Mouse (Mus musculus) MEL (cell line): Measurements from ENCODE around the gene Spata1. TPM values are rescaled to one million over a fixed set of nuclear protein-coding genes. Genes with fewer than 3 reads are reported as not detected.

Experiments used
- DNase-seq: peaks from one replicate; pipeline ENCODE4 v3.0.0; 2011; ENCODE audit warnings: low read depth, low spot score
- H3K27ac ChIP-seq: 2 replicates; pipeline ENCODE4 v1.5.1; 2012; ENCODE audit warnings: low read depth, mild to moderate bottlenecking, control low read depth, low read length, moderate library complexity; ENCODE audit not compliant: control insufficient read depth
- H3K27me3 ChIP-seq, 2 experiments: fragments of 150-350 bp in 1 of 2; sonication (generic) in 1 of 2; 2 replicates each; pipeline ENCODE4 v1.6.1; 2012; ENCODE audit warnings: low read length in 2 of 2, mild to moderate bottlenecking in 2 of 2, improper control_type of control experiment in 1 of 2, moderate library complexity in 1 of 2; ENCODE audit not compliant: insufficient read depth in 2 of 2, control insufficient read depth in 1 of 2
- H3K36me3 ChIP-seq, 2 experiments: 2 replicates each; pipeline ENCODE4 v1.6.1; 2012 to 2014; ENCODE audit warnings: low read length in 2 of 2, improper control_type of control experiment in 1 of 2, inconsistent platforms in 1 of 2, mild to moderate bottlenecking in 1 of 2; ENCODE audit not compliant: insufficient read depth in 2 of 2, control insufficient read depth in 1 of 2
- H3K4me1 ChIP-seq, 2 experiments: fragments of 150-350 bp in 1 of 2; sonication (generic) in 1 of 2; 2 replicates each; pipeline ENCODE4 v1.6.1; 2012; ENCODE audit warnings: low read length in 2 of 2, improper control_type of control experiment in 1 of 2, mild to moderate bottlenecking in 1 of 2; ENCODE audit not compliant: insufficient read depth in 2 of 2, control insufficient read depth in 1 of 2
- H3K4me3 ChIP-seq, 2 experiments: fragments of 150-350 bp in 1 of 2; sonication (generic) in 1 of 2; 2 replicates each; pipeline ENCODE4 v1.5.1; 2012; ENCODE audit warnings: low read depth in 2 of 2, low read length in 2 of 2, mild to moderate bottlenecking in 2 of 2, moderate library complexity in 2 of 2, control low read depth in 1 of 2, improper control_type of control experiment in 1 of 2; ENCODE audit not compliant: control insufficient read depth in 1 of 2, insufficient read depth in 1 of 2
- H3K79me2 ChIP-seq: 2 replicates; pipeline ENCODE4 v1.6.1; 2012; ENCODE audit warnings: mild to moderate bottlenecking, low read length, moderate library complexity; ENCODE audit not compliant: control insufficient read depth, poor library complexity, insufficient read depth
- H3K9ac ChIP-seq: 2 replicates; pipeline ENCODE4 v1.6.1; 2012; ENCODE audit warnings: low read depth, mild to moderate bottlenecking, control low read depth, low read length, moderate library complexity; ENCODE audit not compliant: control insufficient read depth, poor library complexity, severe bottlenecking
- H3K9me3 ChIP-seq: fragments of 150-350 bp; sonication (generic); replicated peaks from 2 replicates; pipeline ENCODE4 v1.6.1; 2012; ENCODE audit warnings: mild to moderate bottlenecking, low read length, improper control_type of control experiment, moderate library complexity; ENCODE audit not compliant: insufficient read depth
- BHLHE40 ChIP-seq: IDR thresholded peaks from 2 replicates; pipeline ENCODE4 v1.6.1; 2012; ENCODE audit warnings: low read depth, mild to moderate bottlenecking, inconsistent platforms, low read length, improper control_type of control experiment, borderline replicate concordance
- CTCF ChIP-seq, 3 experiments: IDR thresholded peaks in 2 of 3; conservative IDR thresholded peaks in 1 of 3; 2 replicates each; pipeline ENCODE4 v1.5.1; 2011 to 2012; ENCODE audit warnings: low read length in 3 of 3, low read depth in 2 of 3, mild to moderate bottlenecking in 2 of 3, improper control_type of control experiment in 1 of 3, inconsistent platforms in 1 of 3, mixed read lengths in 1 of 3, moderate library complexity in 1 of 3; ENCODE audit not compliant: control insufficient read depth in 1 of 3, insufficient read depth in 1 of 3, poor library complexity in 1 of 3, severe bottlenecking in 1 of 3
- E2F4 ChIP-seq: IDR thresholded peaks from 2 replicates; pipeline ENCODE4 v1.6.1; 2011; ENCODE audit warnings: low read depth, low read length, improper control_type of control experiment, borderline replicate concordance
- EP300 ChIP-seq, 2 experiments: IDR thresholded peaks; 2 replicates each; pipeline ENCODE4 v1.6.1; 2011; ENCODE audit warnings: improper control_type of control experiment in 2 of 2, low read length in 2 of 2, low read depth in 1 of 2, mild to moderate bottlenecking in 1 of 2
- ETS1 ChIP-seq: IDR thresholded peaks from 2 replicates; pipeline ENCODE4 v1.6.1; 2012; ENCODE audit warnings: low read depth, mild to moderate bottlenecking, inconsistent platforms, low read length, improper control_type of control experiment, moderate library complexity
- GABPA ChIP-seq: IDR thresholded peaks from 2 replicates; pipeline ENCODE4 v1.6.1; 2012; ENCODE audit warnings: low read depth, mild to moderate bottlenecking, inconsistent platforms, low read length, improper control_type of control experiment, moderate library complexity
- GATA1 ChIP-seq: IDR thresholded peaks from 2 replicates; pipeline ENCODE4 v1.6.1; 2011; ENCODE audit warnings: low read depth, low read length, improper control_type of control experiment
- HCFC1 ChIP-seq: IDR thresholded peaks from 2 replicates; pipeline ENCODE4 v1.6.1; 2012; ENCODE audit warnings: low read depth, mild to moderate bottlenecking, inconsistent platforms, low read length, improper control_type of control experiment, moderate library complexity
- KAT2A ChIP-seq: conservative IDR thresholded peaks from 2 replicates; pipeline ENCODE4 v1.6.1; 2012; ENCODE audit warnings: low read depth, low read length, improper control_type of control experiment, inconsistent platforms
- MAFK ChIP-seq: IDR thresholded peaks from 2 replicates; pipeline ENCODE4 v1.6.1; 2011; ENCODE audit warnings: low read depth, mild to moderate bottlenecking, low read length, improper control_type of control experiment, borderline replicate concordance
- MAZ ChIP-seq: IDR thresholded peaks from 2 replicates; pipeline ENCODE4 v1.6.1; 2012; ENCODE audit warnings: low read depth, mild to moderate bottlenecking, inconsistent platforms, low read length, improper control_type of control experiment
- MXI1 ChIP-seq: IDR thresholded peaks from 2 replicates; pipeline ENCODE4 v1.6.1; 2011; ENCODE audit warnings: mild to moderate bottlenecking, low read depth, low read length, improper control_type of control experiment
- MYC ChIP-seq: IDR thresholded peaks from 2 replicates; pipeline ENCODE4 v1.6.1; 2011; ENCODE audit warnings: low read depth, mild to moderate bottlenecking, low read length, improper control_type of control experiment, moderate library complexity
- NELFE ChIP-seq: IDR thresholded peaks from 2 replicates; pipeline ENCODE4 v1.6.1; 2011; ENCODE audit warnings: low read depth, low read length, improper control_type of control experiment
- NRF1 ChIP-seq: IDR thresholded peaks from 2 replicates; pipeline ENCODE4 v1.6.1; 2014; ENCODE audit warnings: low read depth, mild to moderate bottlenecking, inconsistent platforms, low read length, improper control_type of control experiment, moderate library complexity; ENCODE audit not compliant: poor library complexity, insufficient read depth, severe bottlenecking
- POLR2A ChIP-seq, 2 experiments: IDR thresholded peaks; 2 replicates each; pipeline ENCODE4 v1.6.1; 2011 to 2012; ENCODE audit warnings: low read length in 2 of 2, mild to moderate bottlenecking in 2 of 2, control low read depth in 1 of 2, improper control_type of control experiment in 1 of 2, low read depth in 1 of 2, moderate library complexity in 1 of 2; ENCODE audit not compliant: control insufficient read depth in 1 of 2, insufficient read depth in 1 of 2, poor library complexity in 1 of 2
- SIN3A ChIP-seq: IDR thresholded peaks from 2 replicates; pipeline ENCODE4 v1.6.1; 2012; ENCODE audit warnings: low read length, improper control_type of control experiment, inconsistent platforms
- TAL1 ChIP-seq: IDR thresholded peaks from 2 replicates; pipeline ENCODE4 v1.6.1; 2012; ENCODE audit warnings: mild to moderate bottlenecking, inconsistent platforms, low read length, moderate library complexity, mixed read lengths
- TCF12 ChIP-seq: IDR thresholded peaks from 2 replicates; pipeline ENCODE4 v1.6.1; 2014; ENCODE audit warnings: low read depth, mild to moderate bottlenecking, inconsistent platforms, low read length, improper control_type of control experiment, moderate library complexity
- UBTF ChIP-seq: IDR thresholded peaks from 2 replicates; pipeline ENCODE4 v1.6.1; 2012; ENCODE audit warnings: low read depth, mild to moderate bottlenecking, inconsistent platforms, low read length, improper control_type of control experiment, moderate library complexity, borderline replicate concordance; ENCODE audit not compliant: insufficient read depth
- USF1 ChIP-seq: IDR thresholded peaks from 2 replicates; pipeline ENCODE4 v1.6.1; 2014; ENCODE audit warnings: low read depth, mild to moderate bottlenecking, inconsistent platforms, low read length, improper control_type of control experiment, moderate library complexity
- ZC3H11A ChIP-seq: IDR thresholded peaks from 2 replicates; pipeline ENCODE4 v1.6.1; 2012; ENCODE audit warnings: low read depth, mild to moderate bottlenecking, inconsistent platforms, low read length, improper control_type of control experiment
- ZKSCAN1 ChIP-seq: IDR thresholded peaks from 2 replicates; pipeline ENCODE4 v1.6.1; 2012; ENCODE audit warnings: low read depth, mild to moderate bottlenecking, inconsistent platforms, low read length, improper control_type of control experiment, moderate library complexity
- ZMIZ1 ChIP-seq: IDR thresholded peaks from 2 replicates; pipeline ENCODE4 v1.6.1; 2012; ENCODE audit warnings: low read depth, mild to moderate bottlenecking, inconsistent platforms, low read length, improper control_type of control experiment, moderate library complexity
- polyA plus RNA-seq, 2 experiments: library from polyadenylated mRNA; stranded (reverse) in 1 of 2; unstranded in 1 of 2; fragments of >175 nt in 1 of 2; fragments of >200 nt in 1 of 2; gene quantifications; 2 replicates each; pipeline versions ENCODE4 v1.2.1 to v1.2.4; 2012; ENCODE audit warnings: low replicate concordance in 2 of 2, low read depth in 1 of 2; ENCODE audit not compliant: insufficient read length in 2 of 2, insufficient read depth in 1 of 2, missing spikeins in 1 of 2
- total RNA-seq: library from RNA; depleted of rRNA; stranded (reverse); fragments of 300-350 nt; gene quantifications from 2 replicates; pipeline ENCODE4 v1.2.3, GENCODE M21; 2012

Spata1 gene
- total and polyA plus RNA-seq, 3 experiments: 1.1 to 1.9 TPM; not detected in 1

- peaks cover 4 to 32% of the 10 kb centered on the region in 2 experiments for H3K36me3 ChIP-seq
Measured at GRCm38 (mm10) chr3:146419992-146420537, 79.5 kb downstream of the Spata1 start.

GRCm38 (mm10) chr3:146419534-146419933 lies 80.0 kb downstream of the Spata1 start:
- H3K36me3 ChIP-seq: peaks cover 4 to 32% of the 10 kb centered on the region in 2 experiments
- H3K4me1 ChIP-seq: peaks cover 20 to 32% of the 10 kb centered on the region in 2 experiments
- H3K9me3 ChIP-seq: no peaks in the 10 kb centered on the region
- no peak for TF ChIP-seq BHLHE40
- no peak for TF ChIP-seq NELFE
- no peak for TF ChIP-seq POLR2A (IDR thresholded peaks at IDR 0.05; ENCODE audit: control insufficient read depth in 1 of 2, insufficient read depth in 1 of 2, low read depth in 1 of 2, low read length in 2 of 2, poor library complexity in 1 of 2)
- no peak for TF ChIP-seq MAZ
- TF ChIP-seq ZKSCAN1: no peak
- no peak for TF ChIP-seq CTCF (IDR thresholded peaks at IDR 0.05 in 2 of 3, conservative IDR thresholded peaks at IDR 0.05 in 1 of 3; ENCODE audit: control insufficient read depth in 1 of 3, insufficient read depth in 1 of 3, low read depth in 2 of 3, low read length in 3 of 3, poor library complexity in 1 of 3, severe bottlenecking in 1 of 3)
- no peak for TF ChIP-seq ZMIZ1
- TF ChIP-seq HCFC1: no peak
- TF ChIP-seq NRF1: no peak
- no peak for TF ChIP-seq GABPA
- no peak for TF ChIP-seq KAT2A
- TF ChIP-seq ZC3H11A: no peak
- TF ChIP-seq, all 39 proteins: peak for 0
- Histone ChIP-seq H3K79me2 (peaks cover 15% of the 10 kb centered on the region; the same call in 1 of the 2 replicates), H3K27me3 (no peaks in the 10 kb centered on the region), H3K9ac (no peak overlapping the region), H3K4me3 (no peak overlapping the region), H3K27ac (peak overlapping the region; percentile 53; the same call in 1 of the 2 replicates)
- no peak for DNase-seq

More at GRCm38 (mm10) chr3:146419992-146420537, 79.5 kb downstream of the Spata1 start:
- no peak for DNase-seq
- Histone ChIP-seq H3K27me3 (no peaks in the 10 kb centered on the region), H3K9ac (no peak overlapping the region), H3K79me2 (peaks cover 15% of the 10 kb centered on the region; the same call in 1 of the 2 replicates), H3K4me3 (no peak overlapping the region), H3K9me3 (no peaks in the 10 kb centered on the region), H3K27ac (no peak overlapping the region), H3K4me1 (peaks cover 20 to 32% of the 10 kb centered on the region in 2 experiments)
- TF ChIP-seq MAZ (no peak), ETS1 (no peak), EP300 (IDR thresholded peaks at IDR 0.05; ENCODE audit: low read depth in 1 of 2, low read length in 2 of 2) (no peak)

- peak overlapping the region; percentile 53; the same call in 1 of the 2 replicates for H3K27ac ChIP-seq
- no peaks in the 10 kb centered on the region for H3K9me3 ChIP-seq
- peaks cover 20 to 32% of the 10 kb centered on the region in 2 experiments for H3K4me1 ChIP-seq
- peaks cover 16% of the 10 kb centered on the region; the same call in 1 of the 2 replicates for H3K79me2 ChIP-seq
- H3K36me3 ChIP-seq: peaks cover 4 to 32% of the 10 kb centered on the region in 2 experiments
- H3K9ac ChIP-seq: no peak overlapping the region
- H3K4me3 ChIP-seq: no peak overlapping the region
- DNase-seq: peak; percentile 71
- no peaks in the 10 kb centered on the region for H3K27me3 ChIP-seq
- TF ChIP-seq EP300 (IDR thresholded peaks at IDR 0.05; ENCODE audit: low read depth in 1 of 2, low read length in 2 of 2) (peak; percentile 71 to 76), TAL1 (peak; percentile 63), USF1 (no peak), NELFE (no peak), MXI1 (peak; percentile 57), CTCF (IDR thresholded peaks at IDR 0.05 in 2 of 3, conservative IDR thresholded peaks at IDR 0.05 in 1 of 3; ENCODE audit: control insufficient read depth in 1 of 3, insufficient read depth in 1 of 3, low read depth in 2 of 3, low read length in 3 of 3, poor library complexity in 1 of 3, severe bottlenecking in 1 of 3) (no peak), UBTF (no peak), SIN3A (peak; percentile 60; the same call in 1 of the 2 replicates), POLR2A (IDR thresholded peaks at IDR 0.05; ENCODE audit: control insufficient read depth in 1 of 2, insufficient read depth in 1 of 2, low read depth in 1 of 2, low read length in 2 of 2, poor library complexity in 1 of 2) (no peak), GATA1 (peak; percentile 84), MAFK (no peak), E2F4 (no peak), ETS1 (peak; percentile 20; the same call in 1 of the 2 replicates), MYC (no peak), TCF12 (peak; percentile 61)
Measured at GRCm38 (mm10) chr3:146418901-146419300, 80.7 kb downstream of the Spata1 start.
